Mouse (Mus musculus) spleen, adult 2 months (tissue): ENCODE measurements around the gene Ctsf.

Experiments
- CTCF ChIP-seq: fragments of 200-500 bp; IDR thresholded peaks from 2 replicates; pipeline ENCODE4 v1.5.1; 2011; ENCODE audit warnings: mild to moderate bottlenecking, inconsistent platforms; ENCODE audit not compliant: insufficient read depth, insufficient read length, insufficient replicate concordance; ENCODE audit errors: extremely low read depth
- POLR2A ChIP-seq: fragments of 200-500 bp; IDR thresholded peaks from 2 replicates; pipeline ENCODE4 v1.6.1; 2011; ENCODE audit warnings: low read depth, low read length, inconsistent platforms

DNA sequence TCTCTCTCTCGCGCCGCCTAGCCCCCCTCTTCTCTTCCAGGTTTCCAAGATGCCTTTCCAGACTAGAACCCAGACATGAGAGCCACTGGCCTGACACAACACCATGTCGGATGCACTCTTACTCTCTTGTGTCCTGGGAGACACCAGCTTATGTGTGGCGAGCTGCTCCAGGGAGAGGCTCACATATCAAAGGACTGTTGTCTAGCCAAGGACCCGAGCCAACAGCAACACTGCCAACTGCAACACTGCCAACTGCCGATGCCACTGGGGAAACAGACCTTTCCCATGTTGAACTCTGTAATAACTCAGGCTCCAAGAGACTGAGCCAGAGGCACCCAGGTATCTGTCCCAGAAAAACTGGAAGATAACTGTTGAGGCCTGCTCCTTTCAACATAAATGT, 25.8 kb upstream of the Ctsf start:
- no peak for TF ChIP-seq CTCF
- TF ChIP-seq POLR2A, result no peak
